Mouse (Mus musculus) testis, adult 2 months (tissue): ENCODE measurements at regions not wholly inside any gene's neighbourhood (a gene's known extent, or its start where the extent isn't known, plus 50 kb on each side); places are given as distances from the start of the nearest gene placed in this dataset.

Experiments
- H3K27ac ChIP-seq: fragments of 200-500 bp; 2 replicates; pipeline ENCODE4 v1.5.1; 2012; ENCODE audit warnings: low read depth, low read length; ENCODE audit not compliant: control insufficient read depth, insufficient read depth
- H3K27me3 ChIP-seq: fragments of 200-500 bp; 2 replicates; pipeline ENCODE4 v1.6.1; 2012; ENCODE audit warnings: mild to moderate bottlenecking, low read length, moderate library complexity; ENCODE audit not compliant: control insufficient read depth, insufficient read depth
- H3K36me3 ChIP-seq: fragments of 200-500 bp; 2 replicates; pipeline ENCODE4 v1.6.1; 2012; ENCODE audit warnings: mild to moderate bottlenecking, low read length; ENCODE audit not compliant: control insufficient read depth, insufficient read depth
- H3K4me1 ChIP-seq: fragments of 200-500 bp; 2 replicates; pipeline ENCODE4 v1.6.1; 2012; ENCODE audit warnings: low read length; ENCODE audit not compliant: control insufficient read depth, insufficient read depth
- H3K4me3 ChIP-seq: fragments of 200-500 bp; 2 replicates; pipeline ENCODE4 v1.5.1; 2012; ENCODE audit warnings: low read depth, mild to moderate bottlenecking, low read length, moderate library complexity, mixed read lengths; ENCODE audit not compliant: control insufficient read depth
- CTCF ChIP-seq: fragments of 200-500 bp; IDR thresholded peaks from 2 replicates; pipeline ENCODE4 v1.5.1; 2012; ENCODE audit warnings: low read depth, mild to moderate bottlenecking, inconsistent platforms, low read length, moderate library complexity; ENCODE audit not compliant: control insufficient read depth, insufficient read depth, insufficient replicate concordance
- POLR2A ChIP-seq: fragments of 200-500 bp; IDR thresholded peaks from 2 replicates; pipeline ENCODE4 v1.6.1; 2012; ENCODE audit warnings: low read depth, mild to moderate bottlenecking, inconsistent platforms, low read length, moderate library complexity; ENCODE audit not compliant: control insufficient read depth

- TF ChIP-seq CTCF, result no peak
- no peak for TF ChIP-seq POLR2A
- no peak overlapping the region for H3K4me3 ChIP-seq
Observed at GRCm38 (mm10) chr10:111889111-111889510, 83.4 kb upstream of the Krr1 start.

GRCm38 (mm10) chr10:111893489-111893888 lies 79.0 kb upstream of the Krr1 start:
- H3K36me3 ChIP-seq, result no peaks in the 10 kb centered on the region
- H3K4me1 ChIP-seq, result no peaks in the 10 kb centered on the region
- H3K27me3 ChIP-seq, result no peaks in the 10 kb centered on the region
- H3K27ac ChIP-seq, result no peak overlapping the region
- H3K4me3 ChIP-seq, result no peak overlapping the region
- no peak for TF ChIP-seq POLR2A

More at GRCm38 (mm10) chr10:111889111-111889510, 83.4 kb upstream of the Krr1 start:
- no peak overlapping the region for H3K27ac ChIP-seq
- H3K4me1 ChIP-seq, result no peaks in the 10 kb centered on the region
- no peaks in the 10 kb centered on the region for H3K36me3 ChIP-seq
- no peaks in the 10 kb centered on the region for H3K27me3 ChIP-seq

- H3K4me1 ChIP-seq, result no peaks in the 10 kb centered on the region
- TF ChIP-seq CTCF (no peak), POLR2A (no peak)
- H3K27me3 ChIP-seq, result no peaks in the 10 kb centered on the region
- no peak overlapping the region for H3K4me3 ChIP-seq
- H3K27ac ChIP-seq, result no peak overlapping the region
- H3K36me3 ChIP-seq, result no peaks in the 10 kb centered on the region
Observed at GRCm38 (mm10) chr10:111893941-111894340, 78.5 kb upstream of the Krr1 start.

- H3K27me3 ChIP-seq, result no peaks in the 10 kb centered on the region
- no peaks in the 10 kb centered on the region for H3K4me1 ChIP-seq
- no peaks in the 10 kb centered on the region for H3K36me3 ChIP-seq
- H3K27ac ChIP-seq, result no peak overlapping the region
- no peak overlapping the region for H3K4me3 ChIP-seq
- TF ChIP-seq CTCF, result no peak
- TF ChIP-seq POLR2A, result no peak
Observed at GRCm38 (mm10) chr10:111897361-111897760, 75.1 kb upstream of the Krr1 start.

- no peak overlapping the region for H3K4me3 ChIP-seq
- H3K27me3 ChIP-seq, result no peaks in the 10 kb centered on the region
- H3K27ac ChIP-seq, result no peak overlapping the region
- no peaks in the 10 kb centered on the region for H3K4me1 ChIP-seq
- no peaks in the 10 kb centered on the region for H3K36me3 ChIP-seq
- TF ChIP-seq CTCF, result no peak
Observed at GRCm38 (mm10) chr10:111900723-111901716, 71.4 kb upstream of the Krr1 start.

- Histone ChIP-seq H3K4me1 (no peaks in the 10 kb centered on the region), H3K4me3 (no peak overlapping the region), H3K36me3 (no peaks in the 10 kb centered on the region), H3K27me3 (no peaks in the 10 kb centered on the region), H3K27ac (no peak overlapping the region)
- TF ChIP-seq CTCF (no peak), POLR2A (no peak)
Observed at GRCm38 (mm10) chr10:111903956-111904355, 68.5 kb upstream of the Krr1 start.

- Histone ChIP-seq H3K27ac (no peak overlapping the region), H3K27me3 (no peaks in the 10 kb centered on the region), H3K4me1 (no peaks in the 10 kb centered on the region), H3K4me3 (no peak overlapping the region), H3K36me3 (no peaks in the 10 kb centered on the region)
- TF ChIP-seq POLR2A (no peak), CTCF (no peak)
Observed at GRCm38 (mm10) chr10:111907836-111908235, 64.6 kb upstream of the Krr1 start.

GRCm38 (mm10) chr10:111912561-111912960 lies 59.9 kb upstream of the Krr1 start:
- TF ChIP-seq POLR2A, result no peak
- no peak for TF ChIP-seq CTCF
- Histone ChIP-seq H3K36me3 (no peaks in the 10 kb centered on the region), H3K4me1 (peaks cover 2% of the 10 kb centered on the region; the same call in 1 of the 2 replicates), H3K27me3 (no peaks in the 10 kb centered on the region), H3K27ac (no peak overlapping the region), H3K4me3 (no peak overlapping the region)
